Mouse (Mus musculus) CD4-positive, CD25-positive, alpha-beta regulatory T cell, adult 9 weeks (primary cell): ENCODE measurements around the gene Poldip3. TPM values are rescaled to one million over a fixed set of nuclear protein-coding genes. Genes with fewer than 3 reads are reported as not detected.

Experiments
- polyA plus RNA-seq: library from polyadenylated mRNA; unstranded; fragments of 100-300 nt; shearing (Covaris generic); gene quantifications from one replicate; pipeline ENCODE4 v1.2.1, GENCODE M21; 2017

Poldip3 gene
- 169 TPM for polyA plus RNA-seq

DNA sequence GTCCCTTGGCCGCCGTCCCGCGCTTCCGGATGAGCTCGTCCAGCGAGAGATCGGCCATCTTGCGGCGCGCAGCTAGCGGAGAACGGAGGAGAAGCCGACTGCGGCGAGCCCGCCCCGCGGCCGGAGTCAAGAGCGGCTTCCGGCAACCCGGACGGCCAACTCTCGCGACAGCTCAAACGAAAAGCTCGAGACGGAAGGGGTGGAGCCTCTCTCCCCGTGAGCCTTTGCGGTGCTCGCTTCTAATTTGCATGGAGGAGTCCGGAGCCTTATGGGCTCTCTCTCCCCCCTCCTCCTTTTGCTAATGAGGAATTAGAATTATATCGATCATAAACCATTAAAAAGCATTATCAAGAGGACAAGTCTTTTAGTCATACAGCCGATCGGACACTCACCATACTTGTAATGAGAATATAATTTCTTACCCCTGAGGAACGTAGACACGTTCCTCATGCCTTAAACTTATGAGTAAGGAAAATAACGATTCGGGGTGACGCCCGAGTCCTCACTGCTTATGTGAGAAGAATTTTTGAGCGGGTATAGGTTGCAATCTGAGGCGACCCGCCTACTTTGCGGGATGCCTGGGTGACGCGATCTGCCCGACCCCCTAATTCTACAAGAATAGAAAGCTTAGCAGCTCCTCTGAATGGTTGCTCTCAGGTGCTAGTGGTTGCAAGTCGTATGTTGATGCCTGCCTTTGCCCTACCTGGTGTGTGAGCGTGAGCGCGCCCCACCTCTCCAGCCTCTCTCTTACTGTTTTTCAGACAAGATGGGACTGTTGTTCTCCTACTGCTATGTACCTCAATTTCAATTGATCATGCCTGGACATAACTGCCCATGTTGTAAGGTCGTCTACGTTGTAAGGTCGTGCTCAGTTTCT is at the start of gene Poldip3:
TSS of gene Poldip3 (minus strand) at position 189 of the 877 bp plus-strand sequence.

DNA sequence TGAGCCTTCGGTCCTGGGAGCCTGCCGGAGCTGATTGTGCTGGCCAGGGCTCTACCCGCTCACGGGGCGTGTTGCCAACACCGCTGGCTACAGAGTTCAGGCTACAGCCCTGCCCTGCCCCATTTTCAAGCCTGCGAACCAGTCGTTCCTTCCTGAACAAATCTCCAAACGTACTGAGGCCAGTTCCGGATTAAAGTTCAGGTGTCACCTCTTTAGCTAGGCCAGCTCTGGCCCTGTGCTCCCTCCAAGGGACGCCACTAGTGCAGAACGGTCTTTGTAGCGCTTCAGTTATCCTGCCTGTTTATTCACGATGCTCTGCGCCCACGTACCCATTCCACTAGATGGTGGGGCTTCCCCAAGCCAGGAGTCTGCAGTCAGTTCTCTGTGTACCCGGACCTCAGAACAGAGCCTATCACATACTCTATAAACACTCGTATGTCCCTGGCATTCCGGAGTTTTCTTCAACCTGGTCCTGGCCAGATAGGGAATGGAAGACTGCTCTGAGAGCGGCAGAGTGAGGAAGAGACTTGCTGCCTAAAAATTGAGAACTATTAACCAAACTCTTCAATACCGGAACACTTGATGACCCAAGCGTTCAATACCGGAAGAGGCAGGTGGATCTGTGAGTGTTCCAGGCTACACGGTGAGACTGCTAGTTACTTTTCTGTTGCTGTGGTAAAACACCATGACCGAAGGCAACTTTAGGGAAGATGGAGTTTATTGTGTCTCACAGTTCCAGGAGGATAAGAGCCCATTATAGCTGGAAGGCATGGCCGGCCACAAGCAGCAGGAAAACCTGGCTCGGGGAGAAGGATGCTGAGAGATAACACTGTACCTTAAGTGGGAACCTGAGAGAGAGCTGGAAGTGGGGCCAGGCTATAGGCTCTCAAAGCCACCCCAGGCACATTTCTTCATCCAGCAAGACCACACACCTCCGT is 23.6 kb upstream of the Poldip3 start, which contains the start of gene Cyb5r3:
TSS of gene Cyb5r3 (minus strand) at position 101 of the 938 bp plus-strand sequence.

GRCm38 (mm10) chr15:83122566-83123145 is 26.5 kb downstream of the Poldip3 start, which contains the start of gene Rrp7a:
Gene Rrp7a, minus strand, starts transcription at chr15:83122801.

DNA sequence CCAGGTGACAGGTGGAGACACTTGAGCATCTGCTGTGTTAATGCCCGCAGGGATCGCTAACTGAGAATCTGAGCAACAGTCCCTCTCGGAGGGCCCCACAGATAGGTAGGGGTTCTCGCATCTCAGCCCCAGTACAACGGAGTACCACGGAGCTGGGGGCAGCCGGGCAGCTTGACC is 59.9 kb downstream of the Poldip3 start, which contains the start of gene Serhl:
TSS of gene Serhl (plus strand) at position 78 of the 177 bp plus-strand sequence.

Other genes starting within 250 kb of the Poldip3 start
- 6.8 TPM for gene Tcf20, start 161.5 kb downstream of the Poldip3 start, polyA plus RNA-seq
- gene Nfam1, start 116.1 kb downstream of the Poldip3 start, polyA plus RNA-seq: 1.6 TPM
- 86.8 TPM for gene Serhl, start 59.9 kb downstream of the Poldip3 start, polyA plus RNA-seq
- 103 TPM for gene Rrp7a, start 26.6 kb downstream of the Poldip3 start, polyA plus RNA-seq
- 115 TPM for gene Cyb5r3, start 23.2 kb upstream of the Poldip3 start, polyA plus RNA-seq
- not detected for gene A4galt, start 102.4 kb upstream of the Poldip3 start, polyA plus RNA-seq
- gene Arfgap3, start 200.9 kb upstream of the Poldip3 start, polyA plus RNA-seq: 15.5 TPM